Mouse (Mus musculus): ENCODE data around the gene Exoc3.

DNA sequence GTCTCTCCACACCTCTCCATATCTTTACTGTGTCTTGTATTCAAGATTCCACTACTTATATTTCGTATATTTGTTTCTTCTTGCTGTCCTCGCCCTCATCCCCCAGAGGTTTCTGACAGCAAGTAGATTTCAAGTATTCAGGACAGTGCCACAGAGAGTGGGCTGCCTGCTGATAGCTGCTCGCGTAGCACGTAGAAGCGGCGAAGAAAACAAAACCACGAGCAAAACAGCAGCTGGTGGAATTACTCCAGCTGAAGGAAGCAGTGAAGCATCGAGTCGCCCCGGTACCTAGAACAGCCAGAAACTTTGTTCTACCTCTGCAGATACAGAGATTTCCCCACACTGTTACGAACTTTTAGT is 434 bp upstream of the Exoc3 start:
- no peak for TF ChIP-seq CTCF (IDR thresholded peaks at IDR 0.05; ENCODE audit: borderline replicate concordance, insufficient read depth, low read depth, low read length)
- no peak for TF ChIP-seq POLR2A (IDR thresholded peaks at IDR 0.05; ENCODE audit: borderline replicate concordance, insufficient read depth, low read length)
